Mouse (Mus musculus) ES-E14 (cell line): ENCODE measurements around the gene Olfr462. TPM values are rescaled to one million over a fixed set of nuclear protein-coding genes. Genes with fewer than 3 reads are reported as not detected.
"Not testable (repeated sequence)": the region's sequence is repeated elsewhere in the genome, so short reads cannot be mapped to it uniquely, and the experiment has no call there.

Experiments
- DNase-seq: peaks from one replicate; pipeline ENCODE4 v3.0.0-alpha.2; 2013; ENCODE audit warnings: low read depth, low spot score
- H3K27ac ChIP-seq: 2 replicates; pipeline ENCODE4 v1.5.1; 2012; ENCODE audit warnings: low read depth, mild to moderate bottlenecking, low read length, moderate library complexity, mixed read lengths; ENCODE audit not compliant: poor library complexity, insufficient read depth, severe bottlenecking
- H3K36me3 ChIP-seq: 2 replicates; pipeline ENCODE4 v1.6.1; 2012; ENCODE audit warnings: mild to moderate bottlenecking, low read length, moderate library complexity, mixed read lengths; ENCODE audit not compliant: control insufficient read depth, poor library complexity, insufficient read depth, severe bottlenecking
- H3K4me1 ChIP-seq, 2 experiments: fragments of 150-350 bp in 1 of 2; sonication (generic) in 1 of 2; 2 replicates each; pipeline ENCODE4 v1.6.1; 2012; ENCODE audit warnings: low read length in 2 of 2, mild to moderate bottlenecking in 1 of 2, mixed read lengths in 1 of 2; ENCODE audit not compliant: control insufficient read depth in 2 of 2, insufficient read depth in 2 of 2, poor library complexity in 1 of 2
- H3K4me3 ChIP-seq, 2 experiments: fragments of 150-350 bp in 1 of 2; sonication (generic) in 1 of 2; 2 replicates each; pipeline ENCODE4 v1.5.1; 2012; ENCODE audit warnings: low read length in 2 of 2, low read depth in 1 of 2, mild to moderate bottlenecking in 1 of 2, mixed read lengths in 1 of 2; ENCODE audit not compliant: insufficient read depth in 1 of 2, poor library complexity in 1 of 2, severe bottlenecking in 1 of 2
- H3K9ac ChIP-seq: 2 replicates; pipeline ENCODE4 v1.6.1; 2012; ENCODE audit warnings: low read depth, mild to moderate bottlenecking, low read length, mixed read lengths; ENCODE audit not compliant: poor library complexity, insufficient read depth, severe bottlenecking
- H3K9me3 ChIP-seq: fragments of 150-350 bp; sonication (generic); 2 replicates; pipeline ENCODE4 v1.6.1; 2012; ENCODE audit warnings: low read depth, mild to moderate bottlenecking, low read length; ENCODE audit not compliant: control insufficient read depth, insufficient read depth
- CHD2 ChIP-seq: IDR thresholded peaks from 2 replicates; pipeline ENCODE4 v1.6.1; 2014; ENCODE audit warnings: mild to moderate bottlenecking, low read depth, low read length, inconsistent platforms
- HCFC1 ChIP-seq: IDR thresholded peaks from 2 replicates; pipeline ENCODE4 v1.6.1; 2012; ENCODE audit warnings: low read length, inconsistent platforms, borderline replicate concordance; ENCODE audit not compliant: insufficient read depth
- MAFK ChIP-seq: IDR thresholded peaks from 2 replicates; pipeline ENCODE4 v1.6.1; 2014; ENCODE audit warnings: mild to moderate bottlenecking, low read depth, low read length, inconsistent platforms; ENCODE audit not compliant: insufficient read depth
- ZC3H11A ChIP-seq: IDR thresholded peaks from 2 replicates; pipeline ENCODE4 v1.6.1; 2012; ENCODE audit warnings: low read depth, mild to moderate bottlenecking, inconsistent platforms, low read length, borderline replicate concordance
- ZNF384 ChIP-seq: IDR thresholded peaks from 2 replicates; pipeline ENCODE4 v1.6.1; 2012; ENCODE audit warnings: low read depth, low read length, inconsistent platforms
- in situ Hi-C, 2 experiments: fragments of 600-800 bp; cut with MboI; formaldehyde crosslinking; loops; one replicate each; pipeline ENCODE4 v1.15.1; 2025; ENCODE audit warnings: low sequenced_read_pairs in 2 of 2, inconsistent platforms in 1 of 2; ENCODE audit not compliant: unreplicated experiment in 2 of 2
- total RNA-seq: library from RNA; depleted of rRNA; stranded (reverse); fragments of 300-350 nt; gene quantifications from 2 replicates; pipeline ENCODE4 v1.2.3, GENCODE M21; 2012

Olfr462 gene
- total RNA-seq, 1 experiment = not detected

GRCm38 (mm10) chr11:87870096-87870495 lies 22.0 kb downstream of the Olfr462 start:
- TF ChIP-seq ZC3H11A (no peak), HCFC1 (no peak), CHD2 (no peak), ZNF384 (no peak), MAFK (no peak)
- in situ Hi-C loops = no loop called here
- DNase-seq = no peak

GRCm38 (mm10) chr11:87866891-87867290 lies 25.2 kb downstream of the Olfr462 start:
- H3K4me3 ChIP-seq, in situ Hi-C loops, H3K9ac ChIP-seq, H3K27ac ChIP-seq, DNase-seq, H3K9me3 ChIP-seq: not testable (repeated sequence)
- Histone ChIP-seq H3K4me1 (peaks cover 0 to 11% of the 10 kb centered on the region in 2 experiments; a peak in 1 of 4 replicates), H3K36me3 (peaks cover 13% of the 10 kb centered on the region)

More at GRCm38 (mm10) chr11:87870096-87870495, 22.0 kb downstream of the Olfr462 start:
- no peak overlapping the region for H3K27ac ChIP-seq
- H3K4me3 ChIP-seq = no peak overlapping the region
- H3K9ac ChIP-seq = no peak overlapping the region
- peaks cover under 1% of the 10 kb centered on the region; the same call in 1 of the 2 replicates for H3K36me3 ChIP-seq
- H3K9me3 ChIP-seq = no peaks in the 10 kb centered on the region
- peaks cover 0 to 10% of the 10 kb centered on the region in 2 experiments; a peak in 1 of 4 replicates for H3K4me1 ChIP-seq

- Histone ChIP-seq H3K36me3 (peaks cover 30% of the 10 kb centered on the region), H3K4me1 (peaks cover 4% of the 10 kb centered on the region in 2 experiments; a peak in 2 of 4 replicates), H3K9me3 (no peaks in the 10 kb centered on the region), H3K9ac (no peak overlapping the region), H3K4me3 (no peak overlapping the region), H3K27ac (no peak overlapping the region)
- DNase-seq = no peak
- TF ChIP-seq HCFC1 = no peak
- TF ChIP-seq MAFK = no peak
- TF ChIP-seq CHD2 = no peak
- no peak for TF ChIP-seq ZNF384
- no peak for TF ChIP-seq ZC3H11A
- in situ Hi-C loops = no loop called here
These were observed 29.3 kb downstream of the Olfr462 start for GRCm38 (mm10) chr11:87862805-87863204.

GRCm38 (mm10) chr11:87860426-87860825 lies 31.6 kb downstream of the Olfr462 start:
- TF ChIP-seq MAFK = no peak
- TF ChIP-seq HCFC1 = no peak
- TF ChIP-seq ZC3H11A = no peak
- TF ChIP-seq CHD2 = no peak
- TF ChIP-seq ZNF384 = no peak
- in situ Hi-C loops = no loop called here
- DNase-seq = no peak
- Histone ChIP-seq H3K4me3 (no peak overlapping the region), H3K27ac (no peak overlapping the region), H3K36me3 (peaks cover 41% of the 10 kb centered on the region), H3K9ac (no peak overlapping the region), H3K4me1 (peaks cover 4% of the 10 kb centered on the region in 2 experiments; a peak in 2 of 4 replicates), H3K9me3 (no peaks in the 10 kb centered on the region)

GRCm38 (mm10) chr11:87859273-87859672 lies 32.8 kb downstream of the Olfr462 start:
- no peak for DNase-seq
- H3K4me3 ChIP-seq = no peak overlapping the region
- peaks cover 4% of the 10 kb centered on the region in 2 experiments; a peak in 2 of 4 replicates for H3K4me1 ChIP-seq
- in situ Hi-C loops = no loop called here
- H3K36me3 ChIP-seq = peaks cover 39% of the 10 kb centered on the region
- H3K27ac ChIP-seq = no peak overlapping the region
- no peaks in the 10 kb centered on the region for H3K9me3 ChIP-seq
- no peak overlapping the region for H3K9ac ChIP-seq
- no peak for TF ChIP-seq CHD2
- TF ChIP-seq ZNF384 = no peak
- no peak for TF ChIP-seq MAFK
- no peak for TF ChIP-seq ZC3H11A
- TF ChIP-seq HCFC1 = no peak
